Mouse (Mus musculus): ENCODE results near the gene Ankrd28.

Gene Ankrd28

DNA sequence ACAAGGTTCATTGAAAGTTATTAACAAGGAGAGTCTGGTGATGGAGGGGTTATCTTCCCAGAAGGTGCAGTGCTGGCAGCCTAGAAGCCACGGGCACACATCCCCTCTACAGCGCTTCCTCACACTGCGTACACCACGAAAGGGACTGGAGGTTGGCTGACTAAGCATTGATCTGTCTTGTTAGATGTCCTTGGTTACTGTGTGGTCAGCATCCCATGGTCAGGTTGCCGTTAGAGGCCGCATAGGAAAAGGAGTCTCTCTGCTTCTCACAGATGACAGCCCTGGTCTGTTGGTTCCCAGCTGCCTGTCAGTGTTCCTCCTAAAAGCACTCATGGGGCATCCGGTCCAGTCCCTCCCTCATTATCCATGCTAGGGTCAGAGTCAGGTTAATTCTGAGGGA is 179.2 kb downstream of the Ankrd28 start:
- in situ Hi-C loops (cut with MboI, MseI): no loop called here

GRCm38 (mm10) chr14:31650347-31650746 is 180.1 kb downstream of the Ankrd28 start:
- in situ Hi-C loops (cut with MboI, MseI): no loop called here

Data from T-helper 1 cell (primary cell).